Comparison of ENCODE assay signal across 8 mouse cellular contexts in the genomic region with DNA sequence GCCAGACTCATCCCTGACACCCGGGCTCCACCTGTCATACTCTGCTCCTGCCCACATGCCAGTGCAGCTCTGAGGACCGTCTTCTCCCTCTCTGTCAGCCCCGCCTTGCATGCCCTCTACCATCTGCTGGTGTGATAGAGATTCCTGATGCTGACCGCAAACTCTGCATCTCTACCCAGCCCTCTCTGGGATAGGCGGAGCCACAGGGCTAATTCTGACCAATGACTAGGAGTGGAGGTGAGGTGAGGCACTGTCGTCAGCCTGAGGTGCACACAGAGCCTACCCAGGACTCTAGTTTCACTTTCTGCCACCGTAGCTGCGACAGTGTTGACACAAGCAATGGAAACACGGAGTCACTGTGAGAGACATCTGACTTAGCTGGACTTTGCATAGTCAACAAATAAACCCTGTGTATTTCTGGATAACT. TPM values are rescaled to one million over a fixed set of nuclear protein-coding genes. Genes with fewer than 3 reads are reported as not detected.
DNase-seq lines count a peak whose midpoint lies in the region; ATAC-seq lines count a peak whose summit lies in the region.

No protein-coding gene starts in this region.

- H3K27ac ChIP-seq in embryonic facial prominence, embryonic 11.5 days (replicated peaks; ENCODE audit: low read depth, low read length): peak overlapping the region; percentile 38; the same call in 1 of the 2 replicates
- H3K27ac ChIP-seq in heart, embryonic 11.5 days (ENCODE audit: low read depth, low read length): peak overlapping the region; percentile 76
- H3K27ac ChIP-seq in kidney, embryonic 14.5 days (ENCODE audit: low read depth, low read length): peak overlapping the region; percentile 71; the same call in 1 of the 2 replicates
- H3K27ac ChIP-seq in neural tube, embryonic 15.5 days (replicated peaks): peak overlapping the region; percentile 56

- peaks cover 5% of the 10 kb centered on the region for H3K4me1 ChIP-seq in embryonic facial prominence, embryonic 11.5 days (ENCODE audit: control insufficient read depth, insufficient read depth, low read length)
- peaks cover 26% of the 10 kb centered on the region for H3K4me1 ChIP-seq in heart, embryonic 11.5 days (ENCODE audit: control insufficient read depth, insufficient read depth, low read length)
- H3K4me1 ChIP-seq in kidney, embryonic 14.5 days (ENCODE audit: control insufficient read depth, insufficient read depth, low read length): peaks cover 20% of the 10 kb centered on the region
- H3K4me1 ChIP-seq in neural tube, embryonic 15.5 days: peaks cover 21% of the 10 kb centered on the region

- H3K4me3 ChIP-seq in embryonic facial prominence, embryonic 11.5 days (ENCODE audit: low read depth, low read length): peak overlapping the region; percentile 9
- peak overlapping the region; percentile 31 for H3K4me3 ChIP-seq in heart, embryonic 11.5 days (ENCODE audit: low read depth, low read length)
- peak overlapping the region; percentile 24 for H3K4me3 ChIP-seq in kidney, embryonic 14.5 days (ENCODE audit: low read length)
- H3K4me3 ChIP-seq in neural tube, embryonic 15.5 days (replicated peaks): peak overlapping the region; percentile 17

- WGBS in embryonic facial prominence, embryonic 11.5 days: 1% methylated on average over 9 of the region's 9 CpGs
- under 1% methylated on average over 9 of the region's 9 CpGs for WGBS in heart, embryonic 11.5 days (ENCODE audit: insufficient replicate concordance)
- under 1% methylated on average over 9 of the region's 9 CpGs for whole genome bisulfite sequencing in kidney, embryonic 14.5 days
- 2% methylated on average over 9 of the region's 9 CpGs for WGBS in neural tube, embryonic 15.5 days

- DNase-seq in adrenal gland, adult 8-10 months: peak; percentile 80
- peak; percentile 77 for DNase-seq in embryonic facial prominence, embryonic 11.5 days (ENCODE audit: low spot score)
- DNase-seq in lung, adult 18-20 months: peak; percentile 86 to 90
- DNase-seq in urinary bladder, postnatal 25 days (ENCODE audit: low spot score): peak; percentile 51

- H3K9me3 ChIP-seq in embryonic facial prominence, embryonic 11.5 days (replicated peaks; ENCODE audit: control insufficient read depth, low read length): no peaks in the 10 kb centered on the region
- H3K9me3 ChIP-seq in heart, embryonic 11.5 days (replicated peaks; ENCODE audit: control insufficient read depth, low read length): no peaks in the 10 kb centered on the region
- no peaks in the 10 kb centered on the region for H3K9me3 ChIP-seq in kidney, embryonic 14.5 days (ENCODE audit: control insufficient read depth, low read length)
- H3K9me3 ChIP-seq in neural tube, embryonic 15.5 days (replicated peaks): no peaks in the 10 kb centered on the region

- no peaks in the 10 kb centered on the region for H3K27me3 ChIP-seq in embryonic facial prominence, embryonic 11.5 days (ENCODE audit: control insufficient read depth, insufficient read depth, low read length)
- no peaks in the 10 kb centered on the region for H3K27me3 ChIP-seq in heart, embryonic 11.5 days (ENCODE audit: control insufficient read depth, insufficient read depth, low read length)
- H3K27me3 ChIP-seq in kidney, embryonic 14.5 days (ENCODE audit: control insufficient read depth, insufficient read depth, low read length): no peaks in the 10 kb centered on the region
- H3K27me3 ChIP-seq in neural tube, embryonic 15.5 days (replicated peaks): no peaks in the 10 kb centered on the region

- peak overlapping the region; percentile 22; the same call in 1 of the 2 replicates for H3K9ac ChIP-seq in embryonic facial prominence, embryonic 11.5 days (replicated peaks; ENCODE audit: low read length)
- no peak overlapping the region for H3K9ac ChIP-seq in heart, embryonic 11.5 days (ENCODE audit: low read depth, low read length)
- H3K9ac ChIP-seq in kidney, embryonic 14.5 days (ENCODE audit: low read depth, low read length): peak overlapping the region; percentile 18
- H3K9ac ChIP-seq in neural tube, embryonic 15.5 days (replicated peaks): peak overlapping the region; percentile 33; the same call in 1 of the 2 replicates

- peak; percentile 98 for ATAC-seq in CD4-positive, CD25-positive, alpha-beta regulatory T cell, adult 4 months
- peak; percentile 87 for ATAC-seq in embryonic facial prominence, embryonic 11.5 days (replicated peaks; ENCODE audit: insufficient number of reproducible peaks, low FRiP score, low TSS enrichment, low read depth)
- peak; percentile 87 for ATAC-seq in heart, embryonic 11.5 days (replicated peaks; ENCODE audit: insufficient number of reproducible peaks, low FRiP score, low TSS enrichment)
- peak; percentile 90 for ATAC-seq in kidney, embryonic 14.5 days (ENCODE audit: low FRiP score, low TSS enrichment)
- ATAC-seq in neural tube, embryonic 15.5 days (ENCODE audit: low FRiP score): peak; percentile 77

- H3K4me2 ChIP-seq in embryonic facial prominence, embryonic 11.5 days (ENCODE audit: low read depth, low read length): peak overlapping the region; percentile 44
- peak overlapping the region; percentile 58 for H3K4me2 ChIP-seq in heart, embryonic 11.5 days
- H3K4me2 ChIP-seq in kidney, embryonic 14.5 days (replicated peaks; ENCODE audit: low read depth, low read length): peak overlapping the region; percentile 44
- H3K4me2 ChIP-seq in neural tube, embryonic 15.5 days: peak overlapping the region; percentile 49

- H3K36me3 ChIP-seq in embryonic facial prominence, embryonic 11.5 days (replicated peaks; ENCODE audit: control insufficient read depth, insufficient read depth, low read depth, low read length): no peaks in the 10 kb centered on the region
- no peaks in the 10 kb centered on the region for H3K36me3 ChIP-seq in heart, embryonic 11.5 days (ENCODE audit: control insufficient read depth, insufficient read depth, low read length)
- no peaks in the 10 kb centered on the region; the same call in 1 of the 2 replicates for H3K36me3 ChIP-seq in kidney, embryonic 14.5 days (ENCODE audit: control insufficient read depth, insufficient read depth, low read length)
- H3K36me3 ChIP-seq in neural tube, embryonic 15.5 days: no peaks in the 10 kb centered on the region

RNA-seq across cellular contexts. Expression of a gene that starts 10.1 kb away (rescaled TPM):
- polyA plus RNA-seq in CD4-positive, CD25-positive, alpha-beta regulatory T cell, adult 4 months (2017; shearing (Covaris generic)): under 1 TPM in 1 of 2 experiments, not detected in 1; 0.20 TPM
- total RNA-seq in adrenal gland, adult 8-10 months (2022): 1 to 10 TPM; 3.8 to 7.7 (median 6.8) TPM
- 6.6 and 12.6 TPM in 2 replicates for polyA plus RNA-seq in embryonic facial prominence, embryonic 11.5 days (2014; fragmentation: Nextera tagmentation; extraction: Ambion mirVana)
- 2.4 TPM in 2 replicates for polyA plus RNA-seq in heart, embryonic 11.5 days (2014; fragmentation: Nextera tagmentation; extraction: Ambion mirVana)
- 5.5 and 7.2 TPM in 2 replicates for polyA plus RNA-seq in kidney, embryonic 14.5 days (2014; fragmentation: Nextera tagmentation; extraction: Ambion mirVana)
- 1.4 and 1.9 TPM in 2 replicates for polyA plus RNA-seq in neural tube, embryonic 15.5 days (2015; fragmentation: Nextera tagmentation; extraction: Ambion mirVana)

RNA-seq across cellular contexts. Expression of a gene that starts 48.1 kb away (rescaled TPM):
- 10 to 100 TPM; 37.8 to 86.7 TPM for polyA plus RNA-seq in CD4-positive, CD25-positive, alpha-beta regulatory T cell, adult 4 months (2017; shearing (Covaris generic))
- total RNA-seq in adrenal gland, adult 8-10 months (2022): 100 to 1,000 TPM; 135 to 153 (median 141) TPM
- polyA plus RNA-seq in embryonic facial prominence, embryonic 11.5 days (2014; fragmentation: Nextera tagmentation; extraction: Ambion mirVana): 53.7 and 62.4 TPM in 2 replicates
- polyA plus RNA-seq in heart, embryonic 11.5 days (2014; fragmentation: Nextera tagmentation; extraction: Ambion mirVana): 50.3 and 63.5 TPM in 2 replicates
- polyA plus RNA-seq in kidney, embryonic 14.5 days (2014; fragmentation: Nextera tagmentation; extraction: Ambion mirVana): 92.3 and 96.0 TPM in 2 replicates
- polyA plus RNA-seq in neural tube, embryonic 15.5 days (2015; fragmentation: Nextera tagmentation; extraction: Ambion mirVana): 138 and 145 TPM in 2 replicates

RNA-seq across cellular contexts. Expression of a gene that starts 48.3 kb away (rescaled TPM):
- polyA plus RNA-seq in CD4-positive, CD25-positive, alpha-beta regulatory T cell, adult 4 months (2017; shearing (Covaris generic)): 1 to 10 TPM; 1.1 to 2.2 TPM
- 100 to 1,000 TPM in 1 of 4 experiments, 10 to 100 TPM in 3; 59.0 to 122 (median 95.3) TPM for total RNA-seq in adrenal gland, adult 8-10 months (2022)
- polyA plus RNA-seq in embryonic facial prominence, embryonic 11.5 days (2014; fragmentation: Nextera tagmentation; extraction: Ambion mirVana): 24.0 and 29.6 TPM in 2 replicates
- polyA plus RNA-seq in heart, embryonic 11.5 days (2014; fragmentation: Nextera tagmentation; extraction: Ambion mirVana): 61.5 and 66.0 TPM in 2 replicates
- polyA plus RNA-seq in kidney, embryonic 14.5 days (2014; fragmentation: Nextera tagmentation; extraction: Ambion mirVana): 21.4 and 30.6 TPM in 2 replicates
- polyA plus RNA-seq in neural tube, embryonic 15.5 days (2015; fragmentation: Nextera tagmentation; extraction: Ambion mirVana): 21.3 and 26.8 TPM in 2 replicates

Comparison
In these comparisons a context has a peak if more than half of its experiments do, and no peak if none do; other contexts are left out.
1. Peak in every context shown above with its lines: DNase-seq, ATAC-seq, H3K4me3 ChIP-seq and H3K27ac ChIP-seq.